Comparison of ENCODE assay signal across 30 mouse cellular contexts in the genomic region with DNA sequence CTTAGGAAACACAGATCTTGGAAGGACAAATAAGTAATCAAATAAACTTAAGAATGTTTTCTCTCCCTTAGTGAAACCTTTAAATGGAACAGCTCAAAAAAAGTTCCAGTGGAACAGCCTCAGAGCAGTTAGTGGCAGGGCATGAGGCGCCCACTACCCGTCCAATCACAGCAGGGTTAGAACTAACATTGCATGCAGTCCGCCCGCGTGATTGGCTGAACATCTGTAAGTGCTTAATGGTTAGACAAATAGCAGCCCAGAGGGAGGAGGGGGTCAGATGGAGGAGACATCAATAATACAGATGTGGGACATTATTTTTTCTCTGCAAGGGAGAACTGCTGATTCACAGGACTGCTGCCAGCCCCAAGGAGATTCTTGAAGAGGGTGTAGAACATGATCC. TPM values are rescaled to one million over a fixed set of nuclear protein-coding genes. Genes with fewer than 3 reads are reported as not detected.
DNase-seq lines count a peak whose midpoint lies in the region; ATAC-seq and TF ChIP-seq lines count a peak whose summit lies in the region.
"Had no signal": no experiment of that assay in that cellular context is flagged by ENCODE, and none has a peak within 500 bp of the region (broad histone marks: within the 10 kb centered on the region; RNA-seq: fewer than 3 reads in every experiment).

No protein-coding gene starts in this region.

- ATAC-seq in liver, postnatal 0 days: no peak
- ATAC-seq in granulocyte monocyte progenitor cell, adult 5-6 weeks (replicated peaks; ENCODE audit: poor library complexity, severe bottlenecking): no peak
- ATAC-seq: forebrain, embryonic 16.5 days; intestine, postnatal 0 days; midbrain, embryonic 16.5 days had no signal

- TF ChIP-seq EP300 in liver, postnatal 0 days (IDR thresholded peaks at IDR 0.05; ENCODE audit: low read depth): no peak
- TF ChIP-seq EP300 in MEL (IDR thresholded peaks at IDR 0.05; ENCODE audit: low read depth in 1 of 2, low read length in 2 of 2): no peak

- peaks cover 52% of the 10 kb centered on the region for H3K36me3 ChIP-seq in liver, postnatal 0 days (replicated peaks; ENCODE audit: insufficient read depth, low read length)
- peaks cover 0 to 10% of the 10 kb centered on the region in 2 experiments; a peak in 2 of 4 replicates for H3K36me3 ChIP-seq in MEL (ENCODE audit: control insufficient read depth in 1 of 2, insufficient read depth in 2 of 2, low read length in 2 of 2)

- H3K4me2 ChIP-seq in liver, postnatal 0 days (ENCODE audit: low read depth, low read length): no peak overlapping the region
- H3K4me2 ChIP-seq: embryonic facial prominence, embryonic 13.5 days; heart, embryonic 12.5 days; hindbrain, embryonic 14.5 days; limb, embryonic 13.5 days; liver, embryonic 13.5 days; lung, embryonic 14.5 days; midbrain, embryonic 11.5 days had no signal

- no peak overlapping the region for H3K4me3 ChIP-seq in liver, postnatal 0 days (ENCODE audit: low read depth, low read length)
- peak overlapping the region; percentile 41 to 44 for H3K4me3 ChIP-seq in MEL (ENCODE audit: control insufficient read depth in 1 of 2, insufficient read depth in 1 of 2, low read depth in 2 of 2, low read length in 2 of 2)
- H3K4me3 ChIP-seq: embryonic facial prominence, embryonic 13.5 days; erythroblast, embryonic 14.5 days; heart, embryonic 12.5 days; limb, embryonic 13.5 days; liver, embryonic 13.5 days had no signal

- no peaks in the 10 kb centered on the region for H3K79me2 ChIP-seq in MEL (ENCODE audit: control insufficient read depth, insufficient read depth, low read length, poor library complexity)

- DNase-seq in liver: peak; percentile 4
- DNase-seq in liver, postnatal 0 days: no peak
- peak; percentile 90 for DNase-seq in MEL (ENCODE audit: low read depth, low spot score)
- DNase-seq in ZHBTc4 (ENCODE audit: low read depth, low spot score): peak; percentile 64
- DNase-seq in mesoderm, embryonic 11.5 days (ENCODE audit: low read depth, low spot score): peak; percentile 16
- no peak for DNase-seq in spleen, adult 12 weeks (ENCODE audit: low spot score)
- DNase-seq in cerebellum, postnatal 10 days: no peak
- DNase-seq: adrenal gland, postnatal 14 days; B cell, adult 2 months; cerebellum, adult 11-12 months; cerebellum, adult 9-11 months; heart, adult 18-20 months; heart, postnatal 4 days; kidney, adult 9 months; kidney, postnatal 10 days; layer of hippocampus, adult 9-11 months; liver, embryonic 13.5 days; lung, embryonic 14.5 days; right cerebral cortex, postnatal 4 days had no signal

- 89% methylated on average over 5 of the region's 5 CpGs for WGBS in liver, postnatal 0 days (ENCODE audit: insufficient replicate concordance)

- no peaks in the 10 kb centered on the region for H3K9me3 ChIP-seq in liver, postnatal 0 days (ENCODE audit: low read length)
- H3K9me3 ChIP-seq in MEL (replicated peaks; ENCODE audit: insufficient read depth, low read length): no peaks in the 10 kb centered on the region
- H3K9me3 ChIP-seq: embryonic facial prominence, embryonic 13.5 days; heart, embryonic 12.5 days; limb, embryonic 13.5 days; liver, embryonic 13.5 days had no signal

- TF ChIP-seq CTCF in liver, postnatal 0 days (IDR thresholded peaks at IDR 0.05; ENCODE audit: low read depth): no peak
- TF ChIP-seq CTCF in MEL (IDR thresholded peaks at IDR 0.05 in 2 of 3, conservative IDR thresholded peaks at IDR 0.05 in 1 of 3; ENCODE audit: control insufficient read depth in 1 of 3, insufficient read depth in 1 of 3, low read depth in 2 of 3, low read length in 3 of 3, poor library complexity in 1 of 3, severe bottlenecking in 1 of 3): no peak

- no peak overlapping the region for H3K27ac ChIP-seq in liver, postnatal 0 days (ENCODE audit: low read depth)
- peak overlapping the region; percentile 56 for H3K27ac ChIP-seq in MEL (ENCODE audit: control insufficient read depth, low read depth, low read length)
- H3K27ac ChIP-seq: embryonic facial prominence, embryonic 13.5 days; hindbrain, embryonic 14.5 days; limb, embryonic 13.5 days; liver, embryonic 13.5 days had no signal

- H3K9ac ChIP-seq in liver, postnatal 0 days (replicated peaks): no peak overlapping the region
- H3K9ac ChIP-seq in MEL (ENCODE audit: control insufficient read depth, low read depth, low read length, poor library complexity, severe bottlenecking): peak overlapping the region; percentile 16; the same call in 1 of the 2 replicates
- H3K9ac ChIP-seq: embryonic facial prominence, embryonic 13.5 days; heart, embryonic 12.5 days; hindbrain, embryonic 14.5 days; limb, embryonic 13.5 days; liver, embryonic 13.5 days; lung, embryonic 14.5 days had no signal

- H3K27me3 ChIP-seq in liver, postnatal 0 days (ENCODE audit: insufficient read depth, low read length): no peaks in the 10 kb centered on the region
- no peaks in the 10 kb centered on the region for H3K27me3 ChIP-seq in MEL (ENCODE audit: control insufficient read depth in 1 of 2, insufficient read depth in 2 of 2, low read length in 2 of 2)
- H3K27me3 ChIP-seq: embryonic facial prominence, embryonic 13.5 days; heart, embryonic 12.5 days; limb, embryonic 13.5 days; liver, embryonic 13.5 days had no signal

- no peak for TF ChIP-seq RAD21 in MEL (IDR thresholded peaks at IDR 0.05; ENCODE audit: low read depth, low read length)

- no peaks in the 10 kb centered on the region for H3K4me1 ChIP-seq in liver, postnatal 0 days (ENCODE audit: insufficient read depth)
- peaks cover 2 to 6% of the 10 kb centered on the region in 2 experiments; a peak in 2 of 4 replicates for H3K4me1 ChIP-seq in MEL (ENCODE audit: control insufficient read depth in 1 of 2, insufficient read depth in 2 of 2, low read length in 2 of 2)
- H3K4me1 ChIP-seq: embryonic facial prominence, embryonic 13.5 days; heart, embryonic 12.5 days; limb, embryonic 13.5 days; liver, embryonic 13.5 days had no signal

- peak in 1 of 2 experiments; percentile 31; a peak in 1 of 4 replicates for TF ChIP-seq POLR2A in MEL (IDR thresholded peaks at IDR 0.05; ENCODE audit: control insufficient read depth in 1 of 2, insufficient read depth in 1 of 2, low read depth in 1 of 2, low read length in 2 of 2, poor library complexity in 1 of 2)

TF ChIP-seq in MEL, 35 proteins besides CTCF, POLR2A, EP300 and RAD21:
- TF ChIP-seq HCFC1 (IDR thresholded peaks at IDR 0.05; ENCODE audit: low read depth, low read length) (0 out of 2 replicates have a peak, but pooled peaks have one; percentile 19), USF1 (IDR thresholded peaks at IDR 0.05; ENCODE audit: low read depth, low read length) (no peak), NELFE (IDR thresholded peaks at IDR 0.05; ENCODE audit: low read depth, low read length) (peak; percentile 28; the same call in 1 of the 2 replicates), MAZ (IDR thresholded peaks at IDR 0.05; ENCODE audit: low read depth, low read length) (no peak), CHD2 (IDR thresholded peaks at IDR 0.05; ENCODE audit: low read length) (no peak)

RNA-seq across cellular contexts. Expression of a gene that starts 43.1 kb away (rescaled TPM):
- polyA plus RNA-seq in liver, postnatal 0 days (2015; fragmentation: Nextera tagmentation; extraction: Ambion mirVana): 196 and 213 TPM in 2 replicates
- total RNA-seq in MEL (2012; rRNA removed): 203 and 263 TPM in 2 replicates
- 100 to 1,000 TPM in 1 of 2 experiments, not detected in 1; 630 TPM for polyA plus RNA-seq in MEL (2012; ENCODE audit: insufficient read depth in 1 of 2, insufficient read length in 2 of 2, low read depth in 1 of 2, low replicate concordance in 2 of 2, missing spikeins in 1 of 2)
- total RNA-seq in granulocyte monocyte progenitor cell, adult 5-6 weeks (2014; fragmentation: Nextera tagmentation): 248 and 296 TPM in 2 replicates
- 111 and 115 TPM in 2 replicates for total RNA-seq in granulocyte monocyte progenitor cell, adult 5-6 weeks (2017)

RNA-seq across cellular contexts. Expression of a gene that starts 44.5 kb away (rescaled TPM):
- 38.7 and 39.6 TPM in 2 replicates for polyA plus RNA-seq in liver, postnatal 0 days (2015; fragmentation: Nextera tagmentation; extraction: Ambion mirVana)
- total RNA-seq in MEL (2012; rRNA removed): 74.3 and 75.8 TPM in 2 replicates
- polyA plus RNA-seq in MEL (2012; ENCODE audit: insufficient read depth in 1 of 2, insufficient read length in 2 of 2, low read depth in 1 of 2, low replicate concordance in 2 of 2, missing spikeins in 1 of 2): 10 to 100 TPM in 1 of 2 experiments, not detected in 1; 71.0 TPM
- 87.6 and 100 TPM in 2 replicates for total RNA-seq in granulocyte monocyte progenitor cell, adult 5-6 weeks (2014; fragmentation: Nextera tagmentation)
- 34.3 and 37.4 TPM in 2 replicates for total RNA-seq in granulocyte monocyte progenitor cell, adult 5-6 weeks (2017)

RNA-seq across cellular contexts. Expression of a gene that starts 52.4 kb away (rescaled TPM):
- polyA plus RNA-seq in liver, postnatal 0 days (2015; fragmentation: Nextera tagmentation; extraction: Ambion mirVana): 14.0 and 15.9 TPM in 2 replicates
- 3.9 and 4.7 TPM in 2 replicates for total RNA-seq in MEL (2012; rRNA removed)
- 1 to 10 TPM in 1 of 2 experiments, not detected in 1; 9.3 TPM for polyA plus RNA-seq in MEL (2012; ENCODE audit: insufficient read depth in 1 of 2, insufficient read length in 2 of 2, low read depth in 1 of 2, low replicate concordance in 2 of 2, missing spikeins in 1 of 2)
- 1.3 and 2.0 TPM in 2 replicates for total RNA-seq in granulocyte monocyte progenitor cell, adult 5-6 weeks (2014; fragmentation: Nextera tagmentation)
- total RNA-seq in granulocyte monocyte progenitor cell, adult 5-6 weeks (2017): 3.8 and 4.7 TPM in 2 replicates
- total RNA-seq: gastrocnemius, adult 8-10 months had no signal

Comparison
In these comparisons a context has a peak if more than half of its experiments do, and no peak if none do; other contexts are left out.
1. DNase-seq: peak in liver (single experiment), MEL (single experiment), ZHBTc4 (single experiment) and mesoderm, embryonic 11.5 days (single experiment); none in liver, postnatal 0 days (single experiment), spleen, adult 12 weeks (single experiment) and cerebellum, postnatal 10 days (0 of 2).